11 mouse cellular contexts compared by ENCODE assay signal in genomic region chr7:100990636-100991311, GRCm38 (mm10). TPM values are rescaled to one million over a fixed set of nuclear protein-coding genes. Genes with fewer than 3 reads are reported as not detected.
DNase-seq lines count a peak whose midpoint lies in the region; ATAC-seq lines count a peak whose summit lies in the region.
"Had no signal": no experiment of that assay in that cellular context is flagged by ENCODE, and none has a peak within 500 bp of the region (broad histone marks: within the 10 kb centered on the region; RNA-seq: fewer than 3 reads in every experiment).

No protein-coding gene starts in this region.

- no peaks in the 10 kb centered on the region for H3K27me3 ChIP-seq in liver, embryonic 16.5 days (ENCODE audit: control insufficient read depth, insufficient read depth, low read depth, low read length)
- no peaks in the 10 kb centered on the region for H3K27me3 ChIP-seq in liver, embryonic 11.5 days (replicated peaks; ENCODE audit: control insufficient read depth, insufficient read depth, low read length)
- H3K27me3 ChIP-seq: embryonic facial prominence, embryonic 13.5 days had no signal

- H3K4me3 ChIP-seq in liver, embryonic 16.5 days (ENCODE audit: low read depth, low read length) = no peak overlapping the region
- H3K4me3 ChIP-seq in liver, embryonic 11.5 days (ENCODE audit: low read depth, low read length) = no peak overlapping the region
- H3K4me3 ChIP-seq: embryonic facial prominence, embryonic 13.5 days; neural tube, embryonic 13.5 days had no signal

- peak; percentile 30; the same call in 1 of the 2 replicates for ATAC-seq in liver, embryonic 16.5 days (ENCODE audit: low read depth)
- ATAC-seq in liver, embryonic 11.5 days (replicated peaks; ENCODE audit: low FRiP score) = no peak

- DNase-seq in liver, embryonic 11.5 days (ENCODE audit: low spot score) = no peak
- peak; percentile 47 for DNase-seq in gastrocnemius, postnatal 14 days
- peak; percentile 61 for DNase-seq in kidney, adult 9 months
- peak; percentile 82 for DNase-seq in skeletal muscle tissue, adult 2 months (ENCODE audit: low read depth, low spot score)
- DNase-seq in left cerebral cortex, adult 11 months (ENCODE audit: low spot score) = no peak
- no peak for DNase-seq in layer of hippocampus, adult 18-20 months (ENCODE audit: low spot score in 2 of 2)
- DNase-seq in frontal cortex, postnatal 25 days (ENCODE audit: low spot score in 2 of 2) = no peak
- DNase-seq: thymus, postnatal 4 days had no signal

- H3K9me3 ChIP-seq in liver, embryonic 16.5 days (replicated peaks; ENCODE audit: control insufficient read depth, low read length) = no peaks in the 10 kb centered on the region
- H3K9me3 ChIP-seq in liver, embryonic 11.5 days (ENCODE audit: control insufficient read depth, low read length) = no peaks in the 10 kb centered on the region
- H3K9me3 ChIP-seq: embryonic facial prominence, embryonic 13.5 days; neural tube, embryonic 13.5 days had no signal

- H3K4me1 ChIP-seq in liver, embryonic 16.5 days (ENCODE audit: control insufficient read depth, low read depth, low read length) = no peaks in the 10 kb centered on the region; the same call in 1 of the 2 replicates
- H3K4me1 ChIP-seq in liver, embryonic 11.5 days (replicated peaks; ENCODE audit: control insufficient read depth, insufficient read depth, low read length) = peaks cover 6% of the 10 kb centered on the region; the same call in 1 of the 2 replicates

- intact Hi-C loops in gastrocnemius, postnatal 14 days (cut with DNase I; ENCODE audit: low total_unique reads) = no loop called here

- no peak overlapping the region for H3K9ac ChIP-seq in liver, embryonic 16.5 days (ENCODE audit: low read depth, low read length)
- H3K9ac ChIP-seq in liver, embryonic 11.5 days (ENCODE audit: low read depth, low read length) = no peak overlapping the region
- H3K9ac ChIP-seq: embryonic facial prominence, embryonic 13.5 days; neural tube, embryonic 13.5 days had no signal

- H3K27ac ChIP-seq in liver, embryonic 16.5 days (ENCODE audit: low read length) = no peak overlapping the region
- no peak overlapping the region for H3K27ac ChIP-seq in liver, embryonic 11.5 days (ENCODE audit: low read depth, low read length)
- H3K27ac ChIP-seq: embryonic facial prominence, embryonic 13.5 days; neural tube, embryonic 13.5 days had no signal

- no peak overlapping the region for H3K4me2 ChIP-seq in liver, embryonic 16.5 days (ENCODE audit: low read depth, low read length)
- H3K4me2 ChIP-seq in liver, embryonic 11.5 days = no peak overlapping the region
- H3K4me2 ChIP-seq: embryonic facial prominence, embryonic 13.5 days; neural tube, embryonic 13.5 days had no signal

- 43% methylated on average over 9 of the region's 9 CpGs for WGBS in liver, embryonic 16.5 days (ENCODE audit: insufficient replicate concordance)
- 52% methylated on average over 9 of the region's 9 CpGs for WGBS in liver, embryonic 11.5 days

- H3K36me3 ChIP-seq in liver, embryonic 16.5 days (ENCODE audit: control insufficient read depth, insufficient read depth) = no peaks in the 10 kb centered on the region
- no peaks in the 10 kb centered on the region for H3K36me3 ChIP-seq in liver, embryonic 11.5 days (ENCODE audit: control insufficient read depth, insufficient read depth, low read length)
- H3K36me3 ChIP-seq: embryonic facial prominence, embryonic 13.5 days; neural tube, embryonic 13.5 days had no signal

RNA-seq across cellular contexts. Expression of gene P2ry6, which starts 16.3 kb away (rescaled TPM):
- 4.9 and 6.3 TPM in 2 replicates for polyA plus RNA-seq in liver, embryonic 16.5 days (2015; fragmentation: Nextera tagmentation; extraction: Ambion mirVana)
- polyA plus RNA-seq in liver, embryonic 11.5 days (2014; fragmentation: Nextera tagmentation; extraction: Ambion mirVana) = 4.1 and 4.3 TPM in 2 replicates
- total RNA-seq in gastrocnemius, postnatal 14 days (2021) = 1 to 10 TPM; 1.6 to 2.1 TPM
- 1 to 10 TPM; 2.9 to 3.9 TPM for total RNA-seq in layer of hippocampus, adult 18-20 months (2021)

RNA-seq across cellular contexts. Expression of gene P2ry2, which starts 21.9 kb away (rescaled TPM):
- 2.2 and 3.2 TPM in 2 replicates for polyA plus RNA-seq in liver, embryonic 16.5 days (2015; fragmentation: Nextera tagmentation; extraction: Ambion mirVana)
- 1.6 and 2.2 TPM in 2 replicates for polyA plus RNA-seq in liver, embryonic 11.5 days (2014; fragmentation: Nextera tagmentation; extraction: Ambion mirVana)
- 10 to 100 TPM; 38.0 to 47.7 TPM for total RNA-seq in gastrocnemius, postnatal 14 days (2021)
- total RNA-seq in layer of hippocampus, adult 18-20 months (2021) = 1 to 10 TPM in 1 of 2 experiments, under 1 TPM in 1; 0.62 to 1.3 TPM

RNA-seq across cellular contexts. Expression of gene Arhgef17, which starts 58.9 kb away (rescaled TPM):
- 0.57 and 0.87 TPM in 2 replicates for polyA plus RNA-seq in liver, embryonic 16.5 days (2015; fragmentation: Nextera tagmentation; extraction: Ambion mirVana)
- 4.5 and 5.4 TPM in 2 replicates for polyA plus RNA-seq in liver, embryonic 11.5 days (2014; fragmentation: Nextera tagmentation; extraction: Ambion mirVana)
- 10 to 100 TPM; 21.9 to 25.7 TPM for total RNA-seq in gastrocnemius, postnatal 14 days (2021)
- 100 to 1,000 TPM; 171 to 178 TPM for total RNA-seq in layer of hippocampus, adult 18-20 months (2021)

Comparison
In these comparisons a context has a peak if more than half of its experiments do, and no peak if none do; other contexts are left out.
1. DNase-seq: peak in gastrocnemius, postnatal 14 days (single experiment), kidney, adult 9 months (single experiment) and skeletal muscle tissue, adult 2 months (single experiment); none in liver, embryonic 11.5 days (single experiment), left cerebral cortex, adult 11 months (single experiment), layer of hippocampus, adult 18-20 months (0 of 2) and frontal cortex, postnatal 25 days (0 of 2).
2. RNA of gene P2ry2, which starts 21.9 kb away (total RNA-seq): 38.0 to 47.7 TPM in gastrocnemius, postnatal 14 days; 0.62 to 1.3 TPM in layer of hippocampus, adult 18-20 months; every median in the first group is over 10 times any median in the second.
3. RNA of gene Arhgef17, which starts 58.9 kb away (total RNA-seq): 171 to 178 TPM in layer of hippocampus, adult 18-20 months; 21.9 to 25.7 TPM in gastrocnemius, postnatal 14 days; every median in the first group is over 4 times any median in the second.